Mouse (Mus musculus) hindbrain, embryonic 10.5 days (tissue): Measurements from ENCODE around the gene Cpt1a. TPM values are rescaled to one million over a fixed set of nuclear protein-coding genes. Genes with fewer than 3 reads are reported as not detected.

Experiments
- DNase-seq: peaks from one replicate; pipeline ENCODE4 v3.0.0-alpha.2; 2017; ENCODE audit warnings: low spot score
- H3K27ac ChIP-seq: fragments of 300-500 bp; sonication (generic); 2 replicates; pipeline ENCODE4 v1.5.1; 2016; ENCODE audit warnings: mild to moderate bottlenecking, moderate library complexity
- H3K27me3 ChIP-seq: fragments of 300-500 bp; sonication (generic); 2 replicates; pipeline ENCODE4 v1.6.1; 2016; ENCODE audit warnings: mild to moderate bottlenecking; ENCODE audit not compliant: poor library complexity, insufficient read depth, severe bottlenecking
- H3K36me3 ChIP-seq: fragments of 300-500 bp; sonication (generic); 2 replicates; pipeline ENCODE4 v1.6.1; 2016; ENCODE audit warnings: mild to moderate bottlenecking, moderate library complexity
- H3K4me1 ChIP-seq: fragments of 300-500 bp; sonication (generic); replicated peaks from 2 replicates; pipeline ENCODE4 v1.6.1; 2016; ENCODE audit warnings: mild to moderate bottlenecking
- H3K4me3 ChIP-seq: fragments of 300-500 bp; sonication (generic); 2 replicates; pipeline ENCODE4 v1.5.1; 2016; ENCODE audit warnings: mild to moderate bottlenecking, moderate library complexity
- H3K9me3 ChIP-seq: fragments of 300-500 bp; sonication (generic); 2 replicates; pipeline ENCODE4 v1.6.1; 2016; ENCODE audit warnings: mild to moderate bottlenecking, moderate library complexity
- WGBS: fragments of 180-500 bp; shearing (Covaris S2); methylation state at CpG from one replicate; pipeline ENCODE4 v1.1.7; 2016; 5-methylcytosine and 5-hydroxymethylcytosine counted together
- polyA plus RNA-seq: library from polyadenylated mRNA; unstranded; fragments of >200 nt; fragmentation: Nextera tagmentation; extraction: Ambion mirVana; gene quantifications from 2 replicates; pipeline ENCODE4 v1.2.1, GENCODE M21; 2016

The Cpt1a gene
- polyA plus RNA-seq, 1 experiment from 2014 or later, result 5.6 TPM

DNA sequence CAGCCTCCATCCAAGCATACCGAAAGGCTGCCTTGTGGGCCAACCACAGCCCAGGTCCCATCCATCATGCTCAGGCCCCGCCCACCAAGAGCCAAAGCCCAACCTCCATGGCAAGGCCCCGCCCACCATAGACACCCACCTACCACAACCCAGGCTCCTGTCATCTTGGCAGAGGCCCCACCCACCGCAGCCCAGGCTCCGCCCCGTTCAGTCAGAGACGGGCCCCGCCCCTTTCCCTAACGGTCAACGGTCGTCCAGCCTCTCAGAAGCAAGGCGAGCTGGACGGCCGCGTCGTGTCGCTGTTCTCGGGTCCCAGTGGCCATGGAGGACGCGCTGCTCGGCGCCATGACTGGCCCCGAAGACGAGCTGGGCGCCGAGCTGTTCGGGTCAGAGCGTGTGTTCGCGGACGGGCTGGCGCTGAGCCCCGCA lies 66.5 kb downstream of the Cpt1a start, which contains the start of gene Tesmin:
TSS of gene Tesmin (plus strand) at position 229 of the 429 bp plus-strand sequence.
- peaks cover 10% of the 10 kb centered on the region for H3K4me1 ChIP-seq
- peak within 1 kb of the TSS; percentile 84 for H3K27ac ChIP-seq
- 2% methylated on average over 33 of the region's 33 CpGs for WGBS
- peaks cover 18% of the 10 kb centered on the region for H3K27me3 ChIP-seq
- DNase-seq, result peak; percentile 87
- no peaks in the 10 kb centered on the region for H3K36me3 ChIP-seq
- peaks cover 10% of the 10 kb centered on the region for H3K9me3 ChIP-seq
- peak within 1 kb of the TSS; percentile 55 for H3K4me3 ChIP-seq

DNA sequence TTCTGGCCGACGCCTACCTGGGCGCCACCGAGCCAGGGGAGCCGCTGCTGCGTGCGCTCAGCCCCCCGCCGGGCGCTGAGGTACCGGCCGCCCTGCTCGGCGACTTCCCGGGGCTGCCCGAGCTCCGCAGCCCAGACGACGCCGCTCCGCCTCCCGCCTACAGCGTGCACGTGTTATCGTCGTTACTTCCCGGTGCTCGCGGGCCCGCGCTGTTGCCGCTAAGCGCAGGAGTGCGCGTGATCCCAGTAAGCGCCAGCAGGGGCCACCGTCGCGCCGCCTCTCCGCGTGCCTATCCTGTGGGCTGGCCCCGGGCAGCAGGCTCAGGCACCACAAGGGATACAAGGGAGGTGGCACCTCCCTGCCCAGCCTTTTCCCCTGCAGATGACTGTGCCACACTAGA lies 67.0 kb downstream of the Cpt1a start:
- Histone ChIP-seq H3K4me3 (peak overlapping the region; percentile 55), H3K4me1 (peaks cover 10% of the 10 kb centered on the region), H3K9me3 (peaks cover 10% of the 10 kb centered on the region), H3K36me3 (no peaks in the 10 kb centered on the region), H3K27ac (peak overlapping the region; percentile 84), H3K27me3 (peaks cover 18% of the 10 kb centered on the region)
- peak; percentile 85 for DNase-seq
- WGBS, result 1% methylated on average over 43 of the region's 43 CpGs

DNA sequence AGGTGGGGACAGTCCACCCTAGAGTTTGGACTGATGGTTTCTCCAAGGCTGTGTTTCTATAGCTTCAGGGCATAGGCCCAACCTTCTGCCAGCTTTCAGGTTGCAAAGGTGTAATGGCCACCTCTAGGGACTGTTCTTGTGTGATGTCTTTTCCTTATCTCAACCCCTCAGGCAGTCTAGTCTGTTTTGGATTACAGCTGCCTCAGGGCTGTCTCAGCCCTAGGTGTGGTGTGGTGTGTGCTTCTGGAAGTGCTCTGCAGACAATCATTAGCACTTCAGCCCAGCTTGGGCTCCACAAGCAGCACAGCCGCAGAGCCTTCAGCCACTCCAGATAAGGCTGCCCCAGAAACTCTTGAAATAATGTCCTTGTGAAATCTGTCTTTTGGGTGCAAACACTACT lies 70.2 kb downstream of the Cpt1a start:
- Histone ChIP-seq H3K27ac (no peak overlapping the region), H3K4me3 (no peak overlapping the region), H3K27me3 (peaks cover 25% of the 10 kb centered on the region), H3K36me3 (no peaks in the 10 kb centered on the region), H3K9me3 (peaks cover 10% of the 10 kb centered on the region), H3K4me1 (peaks cover 10% of the 10 kb centered on the region)
- no peak for DNase-seq
- 95% methylated on average over 1 of the region's 1 CpGs for WGBS

DNA sequence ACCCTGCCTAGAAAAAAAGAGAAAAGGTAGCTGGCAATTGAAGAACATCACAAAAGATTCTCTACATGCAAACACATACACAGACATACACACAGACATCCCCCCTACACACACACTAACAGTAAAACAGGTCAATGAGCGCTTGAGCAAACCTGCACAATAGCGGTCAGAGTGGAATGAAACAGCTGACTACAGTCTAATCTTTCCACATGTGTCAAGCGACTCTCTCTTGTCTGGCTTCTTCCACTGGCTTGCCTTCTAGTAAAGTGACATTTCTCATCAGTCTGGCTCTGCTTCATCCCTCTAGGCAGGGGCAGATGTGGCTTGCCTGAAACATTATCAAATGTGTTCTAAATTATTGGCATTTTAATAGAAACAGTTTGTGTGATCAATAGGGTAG lies 72.1 kb downstream of the Cpt1a start:
- DNase-seq, result no peak
- peaks cover 2% of the 10 kb centered on the region for H3K4me1 ChIP-seq
- 85% methylated on average over 3 of the region's 3 CpGs for WGBS
- H3K4me3 ChIP-seq, result no peak overlapping the region
- H3K9me3 ChIP-seq, result peaks cover 6% of the 10 kb centered on the region
- no peak overlapping the region for H3K27ac ChIP-seq
- no peaks in the 10 kb centered on the region for H3K36me3 ChIP-seq
- peaks cover 20% of the 10 kb centered on the region for H3K27me3 ChIP-seq

DNA sequence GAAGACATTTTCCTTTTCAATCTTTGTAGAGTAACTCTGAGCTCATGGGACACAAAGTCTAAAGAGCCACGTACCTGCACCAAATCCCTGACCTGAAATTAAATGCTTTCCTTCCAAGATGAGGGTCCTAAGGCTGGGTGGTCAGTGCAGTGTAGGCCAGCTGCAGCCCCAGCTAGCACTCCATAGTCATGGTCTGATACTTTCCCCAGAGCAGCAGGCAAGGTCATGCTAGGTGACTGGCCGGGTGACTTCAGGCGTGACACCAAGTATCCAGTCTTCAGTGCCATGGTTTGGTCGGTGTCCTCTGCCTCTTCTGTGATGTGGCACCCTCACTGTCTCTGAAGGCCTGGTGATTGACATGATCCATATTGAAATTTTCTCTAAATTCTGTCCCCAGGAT lies 77.9 kb downstream of the Cpt1a start:
- Histone ChIP-seq H3K27me3 (peaks cover 18% of the 10 kb centered on the region; the same call in 1 of the 2 replicates), H3K36me3 (no peaks in the 10 kb centered on the region), H3K4me3 (no peak overlapping the region), H3K4me1 (no peaks in the 10 kb centered on the region), H3K27ac (no peak overlapping the region), H3K9me3 (0 out of 2 replicates have a peak, but pooled peaks cover 4% of the 10 kb centered on the region)
- no peak for DNase-seq
- WGBS, result 83% methylated on average over 4 of the region's 4 CpGs

DNA sequence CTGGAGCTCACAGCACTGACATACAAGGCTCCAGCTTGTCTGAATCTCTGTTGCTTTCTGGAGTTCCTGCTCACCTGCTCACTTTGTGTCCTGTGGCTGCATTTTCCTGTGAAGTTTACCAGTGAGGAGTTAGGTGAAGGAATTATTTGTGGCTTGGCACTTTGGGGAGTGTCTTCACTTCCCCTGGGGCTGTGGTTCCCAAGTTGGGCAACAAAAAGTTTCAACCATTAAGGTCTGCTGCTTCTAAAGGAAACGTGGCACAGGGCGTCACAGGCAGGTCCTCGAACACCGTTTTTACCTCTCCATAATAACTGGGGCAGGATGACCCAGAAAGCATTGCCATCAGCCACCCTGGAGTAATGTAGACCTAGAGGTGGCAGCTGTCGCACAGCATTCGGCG lies 79.4 kb downstream of the Cpt1a start:
- Histone ChIP-seq H3K4me1 (no peaks in the 10 kb centered on the region), H3K27me3 (peaks cover 18% of the 10 kb centered on the region; the same call in 1 of the 2 replicates), H3K4me3 (no peak overlapping the region), H3K36me3 (no peaks in the 10 kb centered on the region), H3K27ac (no peak overlapping the region), H3K9me3 (0 out of 2 replicates have a peak, but pooled peaks cover 4% of the 10 kb centered on the region)
- 85% methylated on average over 7 of the region's 7 CpGs for WGBS
- DNase-seq, result no peak

DNA sequence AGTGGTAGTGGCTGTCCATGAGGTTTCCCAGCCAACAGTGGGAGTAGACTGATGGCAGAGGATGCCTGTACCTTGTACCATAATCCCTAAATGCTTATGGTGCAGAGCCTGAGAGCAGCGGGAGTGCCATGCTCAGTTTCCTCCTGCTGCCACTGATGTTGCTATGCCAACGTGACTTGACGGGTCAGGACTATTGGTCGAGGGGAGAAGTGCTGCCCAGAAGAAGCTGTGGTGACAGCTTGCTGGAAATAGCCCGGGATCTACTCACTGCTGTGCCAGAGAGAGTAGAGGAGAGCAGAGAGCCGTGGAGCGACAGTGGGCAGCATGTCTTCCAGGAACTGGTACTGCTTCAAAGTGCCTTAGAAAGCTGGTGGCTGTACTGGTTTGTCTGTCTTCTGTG lies 79.8 kb downstream of the Cpt1a start:
- Histone ChIP-seq H3K4me3 (no peak overlapping the region), H3K36me3 (no peaks in the 10 kb centered on the region), H3K4me1 (no peaks in the 10 kb centered on the region), H3K27me3 (peaks cover 15% of the 10 kb centered on the region; the same call in 1 of the 2 replicates), H3K27ac (no peak overlapping the region), H3K9me3 (0 out of 2 replicates have a peak, but pooled peaks cover 4% of the 10 kb centered on the region)
- WGBS, result 63% methylated on average over 7 of the region's 7 CpGs
- no peak for DNase-seq

DNA sequence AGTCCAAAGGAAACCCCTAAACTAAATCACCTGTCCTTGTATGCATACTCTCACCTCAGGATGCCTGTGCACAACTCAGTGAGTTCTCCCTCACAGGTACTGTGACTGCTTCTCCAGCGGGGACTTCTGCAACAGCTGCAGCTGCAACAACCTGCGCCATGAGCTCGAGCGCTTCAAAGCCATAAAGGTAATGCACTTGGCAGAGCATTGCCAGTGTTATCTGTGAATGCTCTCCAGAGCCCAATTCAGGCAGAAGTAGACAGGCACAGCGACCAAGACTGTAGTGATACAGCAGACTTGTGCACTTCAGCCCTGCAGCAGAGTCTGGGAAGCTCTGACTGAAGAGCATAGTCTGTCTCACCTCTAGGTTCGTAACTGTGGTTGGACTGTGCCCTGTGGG lies 80.3 kb downstream of the Cpt1a start:
- Histone ChIP-seq H3K27ac (no peak overlapping the region), H3K4me1 (no peaks in the 10 kb centered on the region), H3K36me3 (no peaks in the 10 kb centered on the region), H3K4me3 (no peak overlapping the region), H3K9me3 (0 out of 2 replicates have a peak, but pooled peaks cover 4% of the 10 kb centered on the region), H3K27me3 (peaks cover 11% of the 10 kb centered on the region; the same call in 1 of the 2 replicates)
- 80% methylated on average over 6 of the region's 6 CpGs for WGBS
- no peak for DNase-seq

DNA sequence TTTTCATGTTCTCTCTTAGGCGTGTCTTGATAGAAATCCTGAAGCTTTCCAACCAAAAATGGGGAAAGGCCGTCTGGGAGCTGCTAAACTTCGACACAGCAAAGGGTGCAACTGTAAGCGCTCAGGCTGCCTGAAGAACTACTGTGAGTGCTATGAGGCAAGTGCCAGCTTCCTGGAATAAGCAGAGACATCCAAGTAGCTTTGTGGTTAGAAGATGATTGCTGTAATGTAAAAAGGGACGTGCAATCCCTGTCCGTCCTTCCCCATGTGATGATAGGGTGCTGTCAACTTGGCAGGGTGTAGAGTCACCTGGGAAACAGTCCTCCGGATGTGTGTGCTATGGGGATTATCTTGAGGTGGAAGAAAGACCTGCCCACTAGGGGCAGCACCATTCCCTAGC lies 81.9 kb downstream of the Cpt1a start:
- Histone ChIP-seq H3K36me3 (no peaks in the 10 kb centered on the region), H3K4me3 (no peak overlapping the region), H3K27ac (no peak overlapping the region), H3K9me3 (0 out of 2 replicates have a peak, but pooled peaks cover 4% of the 10 kb centered on the region), H3K27me3 (peaks cover 11% of the 10 kb centered on the region; the same call in 1 of the 2 replicates), H3K4me1 (no peaks in the 10 kb centered on the region; the same call in 1 of the 2 replicates)
- WGBS, result 85% methylated on average over 7 of the region's 7 CpGs
- DNase-seq, result no peak

DNA sequence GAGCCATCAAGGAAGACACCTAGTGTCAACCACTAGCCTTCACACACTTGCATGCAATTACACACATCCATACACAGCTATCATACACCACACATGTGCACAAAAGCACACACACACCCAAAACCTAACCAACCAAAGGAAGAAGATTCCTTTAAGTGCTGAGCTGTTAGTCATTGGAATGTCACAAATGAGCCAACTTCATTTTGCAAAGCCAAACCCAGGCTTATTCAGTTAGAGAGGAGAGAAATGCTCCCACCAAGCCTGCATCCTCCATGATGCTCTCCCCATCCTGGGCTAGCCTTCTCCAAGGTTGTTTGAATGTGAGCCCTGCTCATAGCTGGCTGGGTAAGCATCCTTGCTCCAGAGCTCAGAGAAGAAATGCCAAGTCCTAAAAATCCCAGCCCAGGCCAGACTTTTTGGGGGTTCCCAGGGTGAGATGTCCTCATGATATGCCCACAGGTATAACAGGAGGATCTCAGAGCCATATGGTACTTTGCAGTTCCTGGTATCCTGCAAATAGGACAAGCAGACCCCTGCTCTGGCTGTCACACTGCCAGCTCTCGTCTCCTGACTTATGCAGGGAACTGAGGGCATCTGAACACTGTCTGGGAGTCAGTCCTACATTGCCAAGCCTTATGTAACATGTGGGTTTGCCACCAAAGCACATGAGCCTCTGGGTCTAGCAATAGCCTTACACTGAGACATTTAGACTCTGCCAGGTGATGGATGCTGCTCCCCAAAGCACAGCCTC lies 83.6 kb downstream of the Cpt1a start:
- WGBS, result 66% methylated on average over 1 of the region's 1 CpGs
- H3K4me1 ChIP-seq, result no peaks in the 10 kb centered on the region; the same call in 1 of the 2 replicates
- DNase-seq, result no peak
- H3K36me3 ChIP-seq, result no peaks in the 10 kb centered on the region
- H3K27ac ChIP-seq, result no peak overlapping the region
- no peak overlapping the region for H3K4me3 ChIP-seq
- peaks cover 8% of the 10 kb centered on the region; the same call in 1 of the 2 replicates for H3K27me3 ChIP-seq
- 0 out of 2 replicates have a peak, but pooled peaks cover 4% of the 10 kb centered on the region for H3K9me3 ChIP-seq

DNA sequence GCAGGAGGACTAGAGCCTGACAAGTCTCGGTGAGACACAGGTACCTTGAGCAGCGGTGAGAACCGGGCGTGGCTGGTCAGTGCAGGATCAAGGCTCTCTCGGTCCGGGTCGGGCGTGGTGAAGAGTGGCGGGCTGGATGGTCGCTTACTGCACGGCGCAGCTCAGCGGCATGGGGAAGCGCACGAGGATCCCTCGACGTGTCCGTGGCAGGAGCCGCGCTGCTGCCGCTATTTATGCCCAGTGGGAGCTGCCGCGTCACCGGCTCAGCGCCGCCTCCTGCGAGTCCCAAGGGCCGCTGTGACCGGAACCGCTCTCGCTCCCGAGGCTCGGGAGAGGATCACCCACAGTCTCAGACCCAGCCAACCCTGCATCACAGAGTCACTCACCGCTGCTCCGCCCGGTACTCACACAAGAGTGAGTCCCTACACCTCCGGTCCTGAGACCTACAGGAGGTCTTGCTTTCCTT lies 92.2 kb downstream of the Cpt1a start, which contains the start of gene Gal:
TSS of gene Gal (minus strand) at position 277 of the 466 bp plus-strand sequence.
- H3K27me3 ChIP-seq, result peaks cover 44% of the 10 kb centered on the region
- H3K36me3 ChIP-seq, result no peaks in the 10 kb centered on the region
- 5% methylated on average over 37 of the region's 37 CpGs for WGBS

DNA sequence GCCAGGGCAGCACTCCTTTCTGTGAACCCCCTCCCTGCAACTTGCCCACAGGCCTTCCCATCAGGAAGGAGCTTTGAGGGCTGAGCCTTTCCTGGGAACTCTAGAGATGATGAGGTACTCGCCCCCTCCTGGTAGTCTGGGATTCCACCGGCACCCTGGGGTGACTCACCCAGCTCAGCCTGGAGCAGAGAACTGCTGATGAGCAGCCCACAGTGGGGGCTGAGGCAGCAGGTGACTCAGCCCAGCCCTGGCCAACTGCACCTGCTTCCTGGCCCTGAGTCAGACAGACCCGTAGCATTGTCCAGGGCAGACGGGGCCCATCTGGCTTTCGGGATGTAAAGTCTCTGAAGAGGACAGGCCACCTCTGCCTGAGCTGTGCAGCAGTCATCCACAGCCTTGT lies 97.1 kb downstream of the Cpt1a start:
- WGBS, result 68% methylated on average over 5 of the region's 5 CpGs
- H3K36me3 ChIP-seq, result no peaks in the 10 kb centered on the region
- peaks cover 17% of the 10 kb centered on the region for H3K4me1 ChIP-seq
- H3K9me3 ChIP-seq, result 0 out of 2 replicates have a peak, but pooled peaks cover 5% of the 10 kb centered on the region
- H3K4me3 ChIP-seq, result no peak overlapping the region
- no peak overlapping the region for H3K27ac ChIP-seq
- DNase-seq, result no peak
- peaks cover 21% of the 10 kb centered on the region for H3K27me3 ChIP-seq

More for the DNA sequence above, 92.2 kb downstream of the Cpt1a start, which contains the start of gene Gal:
- Histone ChIP-seq H3K9me3 (0 out of 2 replicates have a peak, but pooled peaks cover 5% of the 10 kb centered on the region), H3K4me3 (peak within 1 kb of the TSS; percentile 48), H3K4me1 (peaks cover 27% of the 10 kb centered on the region), H3K27ac (peak within 1 kb of the TSS; percentile 18; the same call in 1 of the 2 replicates)
- DNase-seq, result no peak

DNA sequence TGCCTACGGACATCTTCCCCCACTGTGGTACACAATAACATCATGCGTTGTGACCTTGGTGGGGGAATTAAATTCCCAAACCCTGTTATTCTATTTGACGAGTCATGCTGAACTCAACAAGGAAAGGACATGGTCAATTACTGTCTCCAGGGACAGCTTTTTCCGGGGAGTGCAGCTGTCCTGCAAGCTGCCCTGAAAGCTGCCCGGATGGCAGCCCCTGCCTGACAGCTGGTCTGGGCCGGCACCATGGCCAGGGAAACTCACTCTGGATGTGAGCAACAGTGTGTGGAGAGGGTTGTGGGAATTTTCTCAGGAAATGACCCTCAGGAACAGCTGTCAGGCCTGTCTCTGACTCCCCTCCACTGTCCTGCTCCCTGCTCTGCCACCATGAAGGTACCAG lies 100.4 kb downstream of the Cpt1a start:
- Histone ChIP-seq H3K4me3 (no peak overlapping the region), H3K36me3 (no peaks in the 10 kb centered on the region), H3K9me3 (0 out of 2 replicates have a peak, but pooled peaks cover 5% of the 10 kb centered on the region), H3K4me1 (0 out of 2 replicates have a peak, but pooled peaks cover 11% of the 10 kb centered on the region), H3K27me3 (no peaks in the 10 kb centered on the region), H3K27ac (no peak overlapping the region)
- 45% methylated on average over 6 of the region's 6 CpGs for whole genome bisulfite sequencing
- DNase-seq, result peak; percentile 52
